Mouse (Mus musculus): ENCODE measurements around the gene Cntd1.
"Not testable (repeated sequence)": the region's sequence is repeated elsewhere in the genome, so short reads cannot be mapped to it uniquely, and the experiment has no call there.

Gene Cntd1

DNA sequence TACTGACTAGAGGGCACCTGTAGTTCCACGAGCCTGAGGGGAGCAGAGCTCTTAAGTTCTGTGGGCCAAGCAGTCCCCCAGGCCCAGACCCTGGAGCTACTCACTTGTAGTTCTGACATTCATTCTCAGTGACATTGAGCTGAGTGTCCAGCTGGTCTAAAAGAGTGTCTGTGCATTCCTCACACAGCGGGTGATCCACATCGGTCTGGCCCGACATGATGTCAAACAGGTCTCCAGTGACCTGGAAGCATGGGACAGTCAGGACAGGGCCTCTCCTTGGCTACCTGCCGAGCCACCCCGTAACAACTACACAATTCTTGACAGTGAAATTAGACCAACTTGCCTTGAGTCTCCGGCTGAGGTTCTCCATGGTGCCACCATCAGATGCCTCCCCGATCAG, 16.4 kb downstream of the Cntd1 start:
- DNase-seq: no peak

DNA sequence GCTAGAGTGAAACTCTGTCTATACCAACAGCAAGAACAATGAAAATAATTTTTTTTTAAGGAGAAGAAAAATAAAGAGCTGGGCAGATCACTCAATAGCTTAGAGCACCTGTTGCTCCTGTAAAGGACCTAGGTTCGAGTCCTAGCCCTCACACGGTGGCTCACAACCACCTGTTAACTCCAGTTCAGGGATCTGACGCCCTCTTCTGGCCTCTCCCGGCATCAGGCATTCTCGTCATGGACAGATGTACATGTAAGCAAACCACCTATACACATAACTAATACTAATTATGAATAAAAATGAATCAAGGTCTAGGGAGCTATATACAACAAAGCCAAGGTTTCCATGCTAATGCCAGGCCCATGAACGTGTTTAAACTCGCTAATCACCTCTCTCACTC, 22.1 kb downstream of the Cntd1 start:
- no peak for DNase-seq

DNA sequence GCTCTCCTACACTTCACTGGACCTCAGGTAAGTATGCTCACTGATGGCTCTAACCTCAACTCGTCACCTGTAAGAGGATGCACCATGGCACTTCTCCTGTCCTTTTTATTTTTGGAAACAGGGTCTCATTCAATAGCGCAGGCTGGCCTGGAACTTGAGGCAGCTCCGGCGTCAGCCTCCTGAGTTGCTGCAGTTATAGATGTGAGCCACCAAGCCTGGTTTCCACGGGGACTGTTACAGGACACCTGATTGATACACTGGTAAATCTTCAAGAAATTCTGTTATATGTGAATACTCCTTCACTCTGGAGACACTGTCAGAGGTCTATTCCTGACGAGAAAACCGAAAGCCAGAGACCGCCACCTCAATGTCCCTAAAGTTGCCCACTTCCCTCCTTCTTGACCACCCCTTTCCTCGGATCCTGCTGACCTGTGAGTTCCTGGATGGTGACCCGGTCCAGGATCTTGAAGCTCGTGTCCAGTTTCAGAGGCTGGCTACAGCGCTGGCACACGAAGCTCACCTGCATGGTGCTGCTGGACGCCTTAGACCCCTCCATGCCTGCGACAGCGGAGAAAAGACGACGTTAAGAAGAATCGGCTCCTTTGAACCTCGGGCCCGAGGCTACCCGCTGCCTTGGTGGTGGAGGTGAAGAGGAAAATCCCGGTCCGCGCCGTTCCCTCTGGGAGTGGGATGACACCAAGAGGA, 22.6 kb downstream of the Cntd1 start:
- DNase-seq: no peak

DNA sequence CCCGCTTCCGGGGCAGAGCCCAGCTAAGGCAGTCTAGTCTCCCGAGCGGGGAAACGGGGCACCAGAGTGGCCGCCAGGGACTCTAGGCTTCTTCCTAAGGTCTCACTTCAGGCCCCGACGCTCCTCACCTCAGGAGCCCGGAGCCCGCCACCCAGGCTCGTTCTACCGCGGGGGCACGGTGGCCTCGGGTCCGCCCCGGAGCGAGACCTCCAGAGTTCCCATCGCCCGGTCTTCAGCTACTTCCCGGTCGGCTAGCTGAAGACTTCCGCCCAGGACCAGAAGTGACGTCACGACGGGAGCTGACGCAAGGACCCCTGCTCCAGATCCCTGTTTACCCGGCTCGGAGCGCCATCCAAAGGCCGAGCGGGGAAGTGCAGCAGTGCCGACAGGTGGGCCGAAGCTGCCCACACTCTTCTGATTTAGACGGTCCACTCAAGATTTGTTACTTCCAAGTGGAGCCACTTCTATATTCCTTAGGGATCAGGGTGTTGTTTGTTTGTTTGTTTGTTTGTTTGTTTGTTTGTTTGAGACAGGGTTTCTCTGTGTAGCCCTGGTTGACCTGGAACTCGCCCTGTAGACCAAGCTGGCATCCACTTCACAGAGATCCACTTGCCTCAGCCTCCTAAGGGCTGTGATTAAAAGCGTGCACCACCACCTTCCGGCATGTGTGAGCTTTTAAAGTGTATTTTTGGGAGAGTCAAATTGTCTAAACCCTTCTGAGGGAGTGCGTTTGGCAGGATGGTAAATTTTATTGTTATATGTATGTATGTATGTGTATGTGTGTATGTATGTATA, 23.4 kb downstream of the Cntd1 start, which contains the start of gene Becn1:
Becn1 (minus strand) TSS at position 283 of the 795 bp plus-strand sequence.
- DNase-seq: peak; percentile 94 to 97

DNA sequence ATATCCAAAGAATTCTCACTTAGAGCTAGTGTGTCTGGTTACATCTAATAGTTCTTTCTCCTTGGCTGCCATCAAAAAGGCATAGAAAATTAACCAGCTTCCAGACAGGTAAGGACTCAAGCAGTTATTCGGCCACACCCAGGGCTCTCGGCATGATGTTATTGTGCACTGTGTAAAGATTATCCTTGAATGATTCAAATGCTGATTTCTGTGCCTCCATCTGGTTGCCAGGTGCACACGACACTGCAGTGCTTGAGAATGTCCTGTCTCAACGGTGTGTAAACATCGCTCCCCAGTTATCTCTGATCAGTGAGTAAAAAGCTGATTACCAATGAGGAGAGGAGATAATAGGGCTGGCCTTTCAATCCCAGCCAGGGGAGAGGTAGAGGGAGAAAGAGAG, 28.9 kb downstream of the Cntd1 start:
- DNase-seq: no peak

DNA sequence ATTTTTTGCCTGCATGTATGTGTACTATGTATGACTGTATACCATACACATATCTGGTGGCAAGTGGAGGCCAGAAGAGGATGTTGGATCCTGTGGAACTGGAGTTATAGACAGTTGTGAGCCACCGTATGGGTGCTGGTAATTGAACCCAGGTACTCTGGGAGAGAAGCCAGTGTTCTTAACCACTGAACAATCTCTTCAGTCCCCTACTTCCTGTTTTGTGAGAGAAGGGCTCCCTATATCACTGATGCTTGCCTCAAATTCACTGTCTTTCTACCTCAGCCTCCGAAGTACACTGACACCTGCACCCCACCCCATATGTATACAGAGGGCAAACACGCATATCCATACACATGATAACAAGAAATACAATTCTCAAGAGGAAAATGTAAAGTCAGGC, 32.3 kb downstream of the Cntd1 start:
- no peak for DNase-seq

DNA sequence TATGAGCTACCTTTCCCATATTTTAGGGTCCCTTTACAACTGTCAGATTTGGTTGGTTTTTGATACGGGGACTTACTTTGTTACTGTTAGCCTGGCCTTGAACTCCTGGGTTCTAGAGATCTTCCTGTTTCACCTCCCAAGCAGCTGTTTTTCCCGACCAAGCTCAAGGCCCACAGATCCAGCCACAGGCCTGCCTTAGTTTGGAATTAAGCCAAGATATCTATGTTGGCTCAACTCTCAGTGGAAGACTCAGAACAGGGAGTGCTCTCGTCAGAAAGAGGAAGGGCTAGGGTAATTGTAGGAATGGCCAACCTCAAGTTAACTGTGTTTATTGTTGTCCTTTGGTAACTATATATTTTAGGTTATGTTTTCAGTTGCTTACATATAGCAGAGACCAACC, 33.3 kb downstream of the Cntd1 start:
- DNase-seq: no peak

DNA sequence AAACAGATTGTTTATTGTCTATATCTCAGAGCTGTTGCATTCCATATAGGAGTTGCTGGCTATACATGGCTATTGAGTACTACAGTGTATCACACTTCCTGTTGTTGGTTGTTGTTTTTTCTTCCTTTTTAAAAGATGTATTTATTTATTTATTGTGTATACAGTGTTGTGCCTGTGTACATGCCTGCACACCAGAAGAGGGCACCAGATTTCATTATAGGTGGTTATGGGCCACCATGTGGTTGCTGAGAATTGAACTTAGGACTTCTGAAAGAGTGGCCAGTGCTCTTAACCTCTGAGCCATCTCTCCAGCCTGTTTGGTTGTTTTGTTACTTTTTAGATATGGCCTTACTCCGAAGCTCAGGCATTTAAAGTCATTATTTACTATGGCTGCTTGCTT, 35.8 kb downstream of the Cntd1 start:
- DNase-seq: no peak

DNA sequence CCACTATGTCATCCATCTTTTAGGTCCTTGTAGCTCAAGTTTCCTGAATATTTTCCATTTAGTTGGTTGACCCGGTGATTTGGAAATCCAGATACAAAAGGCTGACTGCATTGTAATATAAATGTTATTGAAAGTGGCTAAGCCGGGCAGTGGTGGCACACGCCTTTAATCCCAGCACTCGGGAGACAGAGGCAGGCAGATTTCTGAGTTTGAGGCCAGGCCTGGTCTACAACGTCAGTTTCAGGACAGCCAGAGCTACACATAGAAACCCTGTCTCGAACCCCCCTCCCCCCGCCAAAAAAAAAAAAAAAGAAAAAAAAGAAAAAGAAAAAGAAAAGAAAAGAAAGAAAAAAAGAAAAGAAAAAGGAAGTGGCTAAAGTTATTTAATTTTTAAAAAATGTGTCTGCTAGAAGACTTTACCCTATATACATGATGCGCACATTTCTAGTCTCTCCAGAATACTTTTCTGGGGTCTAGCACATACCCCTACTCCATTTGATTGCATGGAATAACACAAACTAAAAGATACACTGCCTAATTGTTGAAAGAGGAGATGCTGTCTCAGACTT, 36.4 kb downstream of the Cntd1 start:
- no peak for DNase-seq

DNA sequence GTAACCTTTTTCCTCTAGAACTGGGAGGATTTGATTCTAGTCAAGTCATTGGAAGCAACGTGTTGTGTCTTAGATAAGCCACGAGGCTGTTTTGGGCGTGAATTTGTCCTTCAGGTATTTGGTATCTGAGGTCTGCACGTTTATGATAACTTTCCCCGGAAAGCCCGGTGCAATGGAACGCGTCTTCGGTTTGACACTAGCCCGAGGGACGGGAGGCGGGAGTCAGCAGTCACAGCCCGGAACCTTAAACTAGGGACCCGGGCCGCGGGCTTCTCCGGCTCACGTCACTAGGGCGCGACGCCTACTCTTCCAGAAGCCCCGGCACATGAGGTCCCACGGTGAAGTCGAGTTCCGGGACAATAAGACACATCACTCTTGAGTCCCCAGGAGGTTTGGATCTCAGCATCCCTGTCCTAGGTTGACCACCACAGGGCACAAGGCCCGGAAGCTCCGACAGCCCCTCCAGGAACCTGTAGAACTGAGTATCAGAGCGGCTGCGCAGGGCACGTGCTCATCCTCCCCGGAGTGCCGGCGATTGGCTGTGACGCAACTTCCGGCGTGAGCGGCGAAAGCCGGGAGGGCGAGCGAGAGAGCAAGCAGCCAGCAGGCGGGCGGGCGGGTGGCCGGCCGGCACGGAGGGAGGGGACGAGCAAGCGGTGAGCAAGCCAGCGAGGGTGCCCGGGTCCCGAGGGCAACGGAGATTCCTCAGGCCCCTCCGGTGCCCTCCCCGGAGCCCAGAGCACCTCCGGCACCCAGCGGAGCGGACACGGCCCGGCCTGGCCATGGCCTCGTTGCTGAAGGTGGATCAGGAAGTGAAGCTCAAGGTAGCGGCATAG, 37.1 kb downstream of the Cntd1 start, which contains the start of gene Psme3:
Psme3 (plus strand) TSS at position 549 of the 836 bp plus-strand sequence.
- DNase-seq: peak; percentile 91 to 93

DNA sequence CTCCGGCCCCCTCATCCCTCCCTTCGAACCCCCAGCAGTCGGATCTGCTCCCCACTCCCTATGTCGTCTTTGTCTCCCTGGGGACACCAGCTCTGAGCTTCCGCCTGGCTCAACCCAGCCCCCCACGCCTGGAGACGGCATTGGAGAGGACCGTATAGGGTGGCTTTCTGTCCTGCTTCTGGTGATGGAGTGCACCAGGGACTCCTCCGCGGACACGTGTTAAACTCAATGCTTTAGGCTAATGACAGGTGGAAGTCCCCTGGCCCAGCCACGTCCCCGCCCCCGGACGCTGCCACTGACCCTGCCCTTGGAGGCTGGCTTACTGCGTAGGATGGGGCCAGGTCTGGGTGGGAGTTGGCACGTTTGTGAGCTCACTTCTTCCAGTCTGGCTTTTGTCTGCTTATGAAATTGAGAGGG, 37.7 kb downstream of the Cntd1 start:
- peak; percentile 14 to 29 for DNase-seq

DNA sequence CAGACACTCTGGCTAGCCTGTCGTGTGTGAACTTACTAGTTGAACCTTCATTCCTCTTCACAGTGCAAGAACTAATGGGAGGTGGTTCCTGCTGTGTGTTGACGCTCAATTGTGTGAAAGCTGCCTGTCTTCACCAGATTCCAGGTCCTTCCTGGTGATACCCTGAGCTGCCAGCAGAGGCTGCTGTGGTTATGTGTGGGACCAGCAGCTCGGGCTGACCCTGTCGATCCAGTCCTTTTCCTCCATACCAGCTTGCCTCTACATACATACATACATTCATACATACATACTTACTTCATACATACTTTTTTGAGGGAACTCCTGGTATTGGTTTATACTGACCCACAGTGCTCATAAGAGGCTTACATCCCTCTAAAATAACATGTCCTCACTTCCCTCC, 44.8 kb downstream of the Cntd1 start:
- DNase-seq: peak; percentile 43 to 63

DNA sequence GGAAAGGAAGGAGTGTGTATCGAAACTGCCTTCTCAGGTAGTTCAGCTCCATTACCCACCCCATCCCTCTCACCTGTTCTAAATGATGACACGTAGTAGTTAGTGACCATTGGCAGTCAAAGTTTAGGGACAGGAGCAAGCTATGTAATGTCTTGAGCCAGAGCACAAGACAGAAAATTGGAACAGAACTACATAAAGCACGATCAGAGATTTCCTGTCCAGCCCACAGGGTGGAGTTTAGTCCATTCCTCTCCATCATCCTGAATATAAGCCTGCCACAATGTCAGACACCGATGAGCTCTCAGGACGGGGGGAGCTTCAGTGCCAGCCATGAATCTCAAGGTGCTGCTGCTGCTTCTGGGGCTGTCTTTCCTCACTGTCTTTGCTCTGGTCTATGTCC, 46.0 kb downstream of the Cntd1 start, which contains the start of gene Aoc2:
Aoc2 (plus strand) TSS at position 301 of the 400 bp plus-strand sequence.
- no peak for DNase-seq

DNA sequence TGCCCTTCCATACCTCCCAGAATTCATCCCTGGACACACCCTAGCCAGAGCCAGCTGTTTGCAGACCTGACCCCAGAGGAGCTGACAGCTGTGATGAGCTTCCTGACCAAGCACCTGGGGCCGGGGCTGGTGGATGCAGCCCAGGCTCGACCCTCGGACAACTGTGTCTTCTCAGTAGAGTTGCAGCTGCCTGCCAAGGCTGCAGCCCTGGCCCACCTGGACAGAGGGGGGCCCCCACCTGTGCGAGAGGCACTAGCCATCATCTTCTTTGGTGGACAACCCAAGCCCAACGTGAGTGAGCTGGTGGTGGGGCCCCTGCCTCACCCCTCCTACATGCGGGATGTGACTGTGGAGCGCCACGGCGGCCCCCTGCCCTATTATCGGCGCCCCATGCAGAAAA, 46.4 kb downstream of the Cntd1 start:
- not testable (repeated sequence) for DNase-seq

DNA sequence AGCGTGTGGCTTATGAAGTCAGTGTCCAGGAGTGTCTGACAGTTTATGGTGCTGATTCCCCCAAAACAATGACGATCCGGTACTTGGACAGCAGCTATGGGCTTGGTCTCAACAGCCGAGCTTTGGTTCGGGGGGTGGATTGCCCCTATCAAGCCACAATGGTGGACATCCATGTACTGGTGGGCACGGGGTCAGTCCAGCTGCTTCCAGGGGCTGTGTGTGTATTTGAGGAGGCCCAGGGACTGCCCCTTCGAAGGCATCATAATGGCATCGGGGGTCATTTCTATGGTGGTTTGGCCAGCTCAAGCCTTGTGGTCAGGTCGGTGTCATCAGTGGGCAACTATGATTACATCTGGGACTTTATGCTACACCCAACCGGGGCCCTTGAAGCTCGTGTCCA, 47.3 kb downstream of the Cntd1 start:
- DNase-seq: no peak

DNA sequence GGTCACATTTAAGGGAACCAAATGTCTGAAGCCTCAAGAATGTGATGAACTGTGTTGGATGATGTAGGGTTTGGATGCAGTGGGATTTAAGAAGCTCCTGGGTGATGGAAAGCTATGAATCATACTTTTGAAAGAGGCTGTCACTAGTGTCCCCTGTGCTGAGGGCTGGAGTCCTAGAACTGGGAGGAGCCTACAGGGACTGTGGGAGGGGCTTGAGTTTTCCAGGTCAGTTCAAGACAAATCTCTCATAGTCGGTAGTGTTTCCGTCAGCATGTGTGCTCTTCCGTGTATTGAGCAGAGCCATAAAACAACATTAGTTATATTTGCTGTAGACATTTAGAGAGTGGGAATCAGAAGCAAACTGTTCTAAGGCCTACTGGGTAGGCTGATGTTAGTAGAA, 48.5 kb downstream of the Cntd1 start:
- DNase-seq: no peak

DNA sequence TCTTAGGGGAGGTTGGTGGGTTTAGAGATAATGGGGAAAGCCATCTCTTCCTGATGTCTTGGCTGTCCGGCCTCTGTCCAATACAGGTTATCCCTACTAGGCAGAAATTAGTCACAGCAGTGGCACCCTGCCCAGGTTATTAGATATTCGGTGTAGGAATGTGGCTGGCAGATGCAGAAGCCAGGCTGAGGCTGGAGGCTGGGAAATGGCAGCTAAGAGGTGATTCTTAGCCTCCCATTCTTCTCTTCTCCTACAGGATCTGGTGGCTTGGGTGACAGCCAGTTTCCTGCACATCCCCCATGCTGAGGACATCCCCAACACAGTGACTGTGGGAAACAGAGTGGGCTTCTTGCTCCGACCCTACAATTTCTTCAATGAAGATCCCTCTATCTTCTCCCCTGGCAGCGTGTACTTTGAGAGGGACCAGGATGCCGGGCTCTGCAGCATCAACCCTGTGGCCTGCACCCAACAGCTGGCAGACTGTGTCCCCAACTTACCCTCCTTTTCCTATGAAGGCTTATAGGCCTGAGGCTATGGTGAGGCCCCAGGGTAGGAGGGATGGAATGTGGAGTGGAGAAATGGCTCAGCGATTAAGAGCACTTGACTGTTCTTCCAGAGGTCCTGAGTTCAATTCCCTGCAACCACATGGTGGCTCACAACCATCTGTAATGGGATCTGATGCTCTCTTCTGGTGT, 50.3 kb downstream of the Cntd1 start:
- DNase-seq: no peak

DNA sequence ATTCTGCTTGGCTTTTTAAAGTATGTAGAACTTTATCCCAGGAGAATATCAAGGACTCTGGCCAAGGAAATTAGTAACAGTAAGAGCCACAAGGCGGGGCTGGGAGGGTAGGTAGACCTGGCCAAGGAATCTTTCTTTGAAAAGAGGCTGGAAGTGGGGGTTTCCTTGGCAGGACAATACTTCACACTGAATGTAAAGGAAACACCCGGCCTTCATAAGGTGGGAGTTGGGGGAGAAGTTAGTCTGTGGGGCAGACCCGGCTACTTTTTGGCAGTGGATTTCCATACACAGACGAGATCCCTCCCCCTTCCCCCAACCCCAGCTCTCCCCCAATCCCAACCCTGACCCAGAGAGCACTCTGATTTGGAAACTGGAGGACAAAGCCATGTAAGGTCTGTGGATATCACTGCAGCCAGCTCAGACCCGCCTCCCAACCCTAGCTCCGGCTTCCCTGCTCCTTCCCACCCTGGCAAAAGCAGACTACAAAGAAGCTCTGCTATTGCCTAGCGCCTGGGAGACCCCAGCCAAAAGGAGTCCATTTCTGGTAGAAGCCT, 51.6 kb downstream of the Cntd1 start, which contains the start of gene Aoc3:
Aoc3 (plus strand) TSS at position 235 of the 554 bp plus-strand sequence.
- DNase-seq: no peak

DNA sequence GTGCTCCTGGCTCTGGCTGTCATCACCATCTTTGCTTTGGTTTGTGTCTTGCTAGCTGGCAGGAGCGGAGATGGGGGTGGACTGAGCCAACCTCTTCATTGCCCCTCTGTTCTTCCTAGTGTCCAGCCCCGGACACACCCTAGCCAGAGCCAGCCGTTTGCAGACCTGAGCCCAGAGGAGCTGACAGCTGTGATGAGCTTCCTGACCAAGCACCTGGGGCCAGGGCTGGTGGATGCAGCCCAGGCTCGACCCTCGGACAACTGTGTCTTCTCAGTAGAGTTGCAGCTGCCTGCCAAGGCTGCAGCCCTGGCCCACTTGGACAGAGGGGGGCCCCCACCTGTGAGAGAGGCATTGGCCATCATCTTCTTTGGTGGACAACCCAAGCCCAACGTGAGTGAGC, 52.1 kb downstream of the Cntd1 start:
- DNase-seq: not testable (repeated sequence)

DNA sequence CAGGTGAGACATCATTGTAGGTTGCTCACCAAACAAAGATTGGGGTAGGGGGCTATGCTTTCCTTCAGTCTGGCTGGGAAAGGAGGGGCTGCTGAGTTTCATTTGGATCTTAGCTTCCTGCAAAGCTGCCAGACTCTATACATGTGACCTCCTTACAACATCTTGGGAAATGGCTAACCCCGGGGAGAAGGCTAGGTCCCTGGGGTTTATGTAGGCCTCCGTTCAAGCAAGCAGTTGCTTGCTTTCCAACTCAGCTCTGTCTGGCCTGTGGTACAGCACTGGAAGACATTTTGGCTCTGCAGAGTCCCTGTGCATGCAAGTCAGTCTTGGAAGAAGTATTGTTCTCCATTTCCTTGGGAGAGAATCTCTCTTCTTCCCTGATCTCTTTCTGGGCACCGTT, 53.7 kb downstream of the Cntd1 start:
- no peak for DNase-seq

DNA sequence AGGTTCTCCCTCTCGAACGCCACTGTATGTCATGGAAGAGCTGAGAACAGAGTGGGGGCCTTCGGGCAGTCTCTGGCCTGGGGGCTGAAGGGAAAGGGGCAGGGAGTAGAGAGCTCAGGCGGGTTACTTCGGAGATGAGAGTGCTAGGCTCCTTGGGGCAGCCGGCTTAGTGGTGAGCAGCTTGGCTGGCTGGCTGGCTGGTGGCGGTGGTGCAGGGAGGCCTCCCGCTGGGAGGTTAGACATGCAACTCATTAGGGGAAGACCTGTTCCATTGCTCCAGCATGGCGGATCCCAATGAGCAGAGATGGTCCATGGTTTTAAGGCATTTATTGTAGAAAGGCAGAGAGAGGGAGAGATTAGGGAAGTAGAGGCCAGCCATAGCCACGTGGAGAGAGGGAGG, 55.2 kb downstream of the Cntd1 start:
- no peak for DNase-seq

DNA sequence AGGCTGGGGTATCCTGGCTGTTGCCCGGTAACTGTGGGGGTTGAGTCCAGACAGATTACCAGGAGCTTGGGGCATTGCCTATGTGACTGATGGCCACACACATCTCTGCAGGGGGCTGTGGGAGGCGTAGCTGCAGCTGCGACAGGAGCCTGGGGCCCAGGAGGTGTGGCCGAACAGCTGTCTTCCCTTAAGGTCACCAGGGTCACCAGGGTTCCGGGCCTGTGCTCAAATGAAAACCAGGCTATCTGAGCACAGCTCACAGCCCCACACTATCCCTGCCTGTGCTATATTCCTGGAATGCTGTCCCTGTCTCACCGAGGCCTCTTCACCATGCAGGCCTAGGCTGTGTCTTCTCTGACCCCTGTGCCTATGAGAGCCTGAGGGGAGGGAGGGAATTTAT, 55.7 kb downstream of the Cntd1 start:
- no peak for DNase-seq

Measured in lung, adult 18-20 months (tissue).